Mouse (Mus musculus) hindbrain, embryonic 13.5 days (tissue): ENCODE data around the gene Ror2. TPM values are rescaled to one million over a fixed set of nuclear protein-coding genes. Genes with fewer than 3 reads are reported as not detected.

ENCODE experiments used
- ATAC-seq: fragments of 200-750 bp; cut with Nextera tagmentation; 2 replicates; pipeline ENCODE4 v1.8.0; 2017; ENCODE audit warnings: moderate TSS enrichment; ENCODE audit not compliant: low FRiP score
- H3K27ac ChIP-seq: fragments of 300-500 bp; sonication (generic); 2 replicates; pipeline ENCODE4 v1.5.1; 2015; ENCODE audit warnings: inconsistent platforms, mild to moderate bottlenecking, moderate library complexity
- H3K27me3 ChIP-seq: fragments of 300-500 bp; sonication (generic); 2 replicates; pipeline ENCODE4 v1.6.1; 2015; ENCODE audit warnings: mild to moderate bottlenecking, inconsistent platforms
- H3K36me3 ChIP-seq: fragments of 300-500 bp; sonication (generic); 2 replicates; pipeline ENCODE4 v1.6.1; 2015; ENCODE audit warnings: mild to moderate bottlenecking, inconsistent platforms
- H3K4me1 ChIP-seq: fragments of 300-500 bp; sonication (generic); replicated peaks from 2 replicates; pipeline ENCODE4 v1.6.1; 2015; ENCODE audit warnings: inconsistent platforms
- H3K4me2 ChIP-seq: fragments of 300-500 bp; sonication (generic); 2 replicates; pipeline ENCODE4 v1.6.1; 2015; ENCODE audit warnings: inconsistent platforms, mild to moderate bottlenecking, moderate library complexity
- H3K4me3 ChIP-seq: fragments of 300-500 bp; sonication (generic); 2 replicates; pipeline ENCODE4 v1.5.1; 2015; ENCODE audit warnings: mild to moderate bottlenecking, inconsistent platforms
- H3K9ac ChIP-seq: fragments of 300-500 bp; sonication (generic); 2 replicates; pipeline ENCODE4 v1.6.1; 2015; ENCODE audit warnings: mild to moderate bottlenecking, inconsistent platforms
- H3K9me3 ChIP-seq: fragments of 300-500 bp; sonication (generic); 2 replicates; pipeline ENCODE4 v1.6.1; 2016; ENCODE audit warnings: inconsistent platforms
- WGBS: fragments of 180-500 bp; shearing (Covaris S2); methylation state at CpG from one replicate; pipeline ENCODE4 v1.1.7; 2015; 5-methylcytosine and 5-hydroxymethylcytosine counted together
- polyA plus RNA-seq: library from polyadenylated mRNA; unstranded; fragments of >200 nt; fragmentation: Nextera tagmentation; extraction: Ambion mirVana; gene quantifications from 2 replicates; pipeline ENCODE4 v1.2.1, GENCODE M21; 2015

Gene Ror2
- polyA plus RNA-seq, 1 experiment from 2014 or later = 3.5 TPM

DNA sequence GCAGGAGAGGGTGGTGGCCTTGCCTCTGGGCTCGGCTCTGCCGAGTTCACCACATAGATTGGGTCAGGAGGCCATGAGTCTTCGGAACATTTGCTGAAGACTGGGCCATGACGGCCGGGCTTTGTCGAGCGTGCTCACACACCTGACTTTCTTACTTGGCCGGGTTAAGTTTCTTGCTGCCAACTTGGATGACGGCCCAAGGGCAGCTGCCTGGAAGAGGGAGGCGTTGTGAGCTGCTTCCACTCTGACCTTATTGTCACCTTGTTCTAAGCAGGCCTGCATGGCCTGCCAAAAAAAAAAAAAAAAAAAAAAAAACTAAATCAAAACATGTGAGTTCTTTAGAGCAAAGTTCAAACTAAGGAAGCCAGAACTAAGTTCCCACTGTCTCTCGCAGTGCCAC, 218.0 kb downstream of the Ror2 start:
- no peak overlapping the region for H3K4me3 ChIP-seq
- no peaks in the 10 kb centered on the region for H3K36me3 ChIP-seq
- H3K4me2 ChIP-seq = no peak overlapping the region
- peaks cover 4% of the 10 kb centered on the region for H3K4me1 ChIP-seq
- no peak overlapping the region for H3K9ac ChIP-seq
- no peaks in the 10 kb centered on the region for H3K27me3 ChIP-seq
- ATAC-seq = no peak
- 79% methylated on average over 11 of the region's 11 CpGs for WGBS
- no peaks in the 10 kb centered on the region for H3K9me3 ChIP-seq
- H3K27ac ChIP-seq = no peak overlapping the region

DNA sequence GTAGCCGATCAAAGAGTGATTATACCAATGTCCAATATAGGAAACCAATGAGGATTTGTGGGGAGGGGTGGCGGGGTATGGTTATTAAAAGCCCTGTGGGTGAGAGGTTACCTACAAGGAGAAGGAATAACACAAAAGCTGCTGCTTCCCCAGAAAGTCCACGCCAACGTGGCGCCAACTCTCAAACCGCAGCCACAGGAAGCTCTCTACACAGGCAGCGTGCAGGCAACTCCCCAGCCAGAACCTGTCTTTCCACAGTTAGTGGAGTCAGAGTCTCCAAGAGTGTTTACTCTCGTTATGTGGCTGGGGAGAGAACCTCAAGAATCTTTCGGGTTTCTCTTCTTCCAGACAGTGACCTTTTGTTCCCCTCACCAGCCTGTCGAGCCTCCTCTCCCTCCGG, 220.8 kb downstream of the Ror2 start:
- Histone ChIP-seq H3K27ac (no peak overlapping the region), H3K9me3 (no peaks in the 10 kb centered on the region), H3K4me1 (peaks cover 4% of the 10 kb centered on the region), H3K36me3 (no peaks in the 10 kb centered on the region), H3K9ac (no peak overlapping the region), H3K27me3 (no peaks in the 10 kb centered on the region), H3K4me3 (no peak overlapping the region), H3K4me2 (no peak overlapping the region)
- 85% methylated on average over 11 of the region's 11 CpGs for WGBS
- no peak for ATAC-seq

DNA sequence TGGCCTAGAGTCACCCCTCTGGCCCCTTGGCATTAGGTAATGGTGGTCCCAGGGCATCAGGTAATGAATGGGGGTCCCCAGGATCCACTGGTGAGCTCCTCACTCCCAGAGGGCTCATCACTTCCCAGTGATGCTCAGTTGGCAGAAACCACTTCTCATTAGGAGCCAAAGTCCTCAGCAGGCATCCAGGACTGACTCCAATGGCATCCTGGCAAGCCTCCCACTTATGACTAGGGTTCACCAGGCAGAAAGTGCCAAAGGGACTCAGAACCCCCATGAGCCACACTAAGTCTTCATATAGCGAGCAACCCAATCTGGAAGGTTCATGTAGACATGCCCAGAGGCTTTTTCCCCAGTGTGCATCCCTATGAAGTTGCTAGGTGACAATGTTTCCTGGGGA, 221.2 kb downstream of the Ror2 start:
- H3K27ac ChIP-seq = no peak overlapping the region
- no peaks in the 10 kb centered on the region for H3K9me3 ChIP-seq
- no peak overlapping the region for H3K9ac ChIP-seq
- H3K36me3 ChIP-seq = no peaks in the 10 kb centered on the region
- no peak overlapping the region for H3K4me3 ChIP-seq
- ATAC-seq = no peak
- WGBS = 75% methylated on average over 1 of the region's 1 CpGs
- H3K4me2 ChIP-seq = no peak overlapping the region
- peaks cover 4% of the 10 kb centered on the region for H3K4me1 ChIP-seq
- H3K27me3 ChIP-seq = no peaks in the 10 kb centered on the region

Other genes with a start within 250 kb of the Ror2 start
- 27.5 and 28.1 TPM in 2 replicates for gene Sptlc1, start 91.3 kb upstream of the Ror2 start, polyA plus RNA-seq
- gene Msx2, start 186.9 kb upstream of the Ror2 start, polyA plus RNA-seq = 7.5 and 8.3 TPM in 2 replicates